8 mouse cellular contexts compared by ENCODE assay signal in the genomic region with DNA sequence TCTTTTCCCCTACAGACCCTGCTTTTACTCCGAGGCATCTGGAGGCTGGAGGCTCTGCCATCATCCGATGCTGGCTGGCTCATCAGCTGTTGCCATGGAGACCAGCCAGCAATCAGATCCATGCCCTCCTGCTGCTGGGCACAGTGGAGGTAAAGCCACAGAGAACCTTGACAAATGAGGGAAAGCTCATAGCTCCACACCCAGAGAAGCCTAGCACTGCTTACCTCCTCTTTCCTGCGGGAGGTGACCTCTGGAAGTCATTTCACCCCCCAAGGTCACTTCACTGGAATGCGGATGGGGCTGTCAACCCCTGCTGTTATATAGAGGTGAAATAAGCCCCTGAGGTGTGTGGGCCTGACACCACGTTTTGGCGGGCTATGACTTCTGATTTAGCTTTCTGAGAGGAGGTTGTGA. TPM values are rescaled to one million over a fixed set of nuclear protein-coding genes. Genes with fewer than 3 reads are reported as not detected.
A peak's percentile ranks its signal among the peaks of the same experiment; 100 is the strongest.
DNase-seq lines count a peak whose midpoint lies in the region; ATAC-seq lines count a peak whose summit lies in the region.

No protein-coding gene starts in this region.

- peaks cover 58% of the 10 kb centered on the region for H3K27me3 ChIP-seq in lung, embryonic 15.5 days
- 0 out of 2 replicates have a peak, but pooled peaks cover 3% of the 10 kb centered on the region for H3K27me3 ChIP-seq in hindbrain, embryonic 15.5 days
- H3K27me3 ChIP-seq in neural tube, embryonic 12.5 days (replicated peaks) = peaks cover 40% of the 10 kb centered on the region

- H3K36me3 ChIP-seq in lung, embryonic 15.5 days = no peaks in the 10 kb centered on the region
- H3K36me3 ChIP-seq in hindbrain, embryonic 15.5 days = no peaks in the 10 kb centered on the region
- no peaks in the 10 kb centered on the region for H3K36me3 ChIP-seq in neural tube, embryonic 12.5 days

- peaks cover 15% of the 10 kb centered on the region for H3K4me1 ChIP-seq in lung, embryonic 15.5 days
- peaks cover 55% of the 10 kb centered on the region for H3K4me1 ChIP-seq in hindbrain, embryonic 15.5 days (replicated peaks)
- peaks cover 46% of the 10 kb centered on the region for H3K4me1 ChIP-seq in neural tube, embryonic 12.5 days

- ATAC-seq in lung, embryonic 15.5 days (ENCODE audit: borderline replicate concordance, extremely low read depth, low FRiP score, low TSS enrichment) = no peak
- ATAC-seq in hindbrain, embryonic 15.5 days (ENCODE audit: low FRiP score, low read depth) = peak; percentile 72
- peak; percentile 82 for ATAC-seq in neural tube, embryonic 12.5 days (ENCODE audit: low FRiP score, low read depth)

- WGBS in lung, embryonic 15.5 days = 6% methylated on average over 6 of the region's 6 CpGs
- under 1% methylated on average over 6 of the region's 6 CpGs for WGBS in hindbrain, embryonic 15.5 days
- WGBS in neural tube, embryonic 12.5 days = 2% methylated on average over 6 of the region's 6 CpGs

- no peak overlapping the region for H3K27ac ChIP-seq in lung, embryonic 15.5 days
- H3K27ac ChIP-seq in hindbrain, embryonic 15.5 days (replicated peaks) = peak overlapping the region; percentile 81
- peak overlapping the region; percentile 3; the same call in 1 of the 2 replicates for H3K27ac ChIP-seq in neural tube, embryonic 12.5 days

- no peaks in the 10 kb centered on the region for H3K9me3 ChIP-seq in lung, embryonic 15.5 days
- H3K9me3 ChIP-seq in hindbrain, embryonic 15.5 days = no peaks in the 10 kb centered on the region
- no peaks in the 10 kb centered on the region for H3K9me3 ChIP-seq in neural tube, embryonic 12.5 days

- H3K9ac ChIP-seq in lung, embryonic 15.5 days = no peak overlapping the region
- H3K9ac ChIP-seq in hindbrain, embryonic 15.5 days = no peak overlapping the region
- H3K9ac ChIP-seq in neural tube, embryonic 12.5 days = no peak overlapping the region

- peak; percentile 34 for DNase-seq in adrenal gland, postnatal 10 days
- no peak for DNase-seq in adrenal gland, adult 8-10 months
- no peak for DNase-seq in lung, postnatal 36 days
- DNase-seq in spleen, postnatal 14 days (ENCODE audit: low spot score in 2 of 2) = no peak
- no peak for DNase-seq in urinary bladder, postnatal 14 days (ENCODE audit: low spot score)

- H3K4me3 ChIP-seq in lung, embryonic 15.5 days = peak overlapping the region; percentile 43; the same call in 1 of the 2 replicates
- 0 out of 2 replicates have a peak overlapping the region, but pooled peaks have one; percentile 4 for H3K4me3 ChIP-seq in hindbrain, embryonic 15.5 days
- no peak overlapping the region for H3K4me3 ChIP-seq in neural tube, embryonic 12.5 days

- no peak overlapping the region for H3K4me2 ChIP-seq in lung, embryonic 15.5 days
- peak overlapping the region; percentile 39 for H3K4me2 ChIP-seq in hindbrain, embryonic 15.5 days
- peak overlapping the region; percentile 49 for H3K4me2 ChIP-seq in neural tube, embryonic 12.5 days (replicated peaks)

RNA-seq across cellular contexts. Expression of gene Tnrc6c, which starts 55.9 kb away (rescaled TPM):
- 10 to 100 TPM; 20.3 to 23.7 TPM for total RNA-seq in adrenal gland, postnatal 10 days (2021)
- 10 to 100 TPM; 22.3 to 41.0 (median 31.9) TPM for total RNA-seq in adrenal gland, adult 8-10 months (2022)
- polyA plus RNA-seq in lung, embryonic 15.5 days (2015; fragmentation: Nextera tagmentation; extraction: Ambion mirVana) = 9.0 and 10.7 TPM in 2 replicates
- 24.2 and 24.7 TPM in 2 replicates for polyA plus RNA-seq in hindbrain, embryonic 15.5 days (2015; fragmentation: Nextera tagmentation; extraction: Ambion mirVana)
- 25.0 and 26.6 TPM in 2 replicates for polyA plus RNA-seq in neural tube, embryonic 12.5 days (2016; fragmentation: Nextera tagmentation; extraction: Ambion mirVana)
